Mouse (Mus musculus) forelimb bud, embryonic 11.5 days (tissue): Measurements from ENCODE around the gene Cadps2.

ENCODE experiments used
- DNase-seq: peaks from one replicate; pipeline ENCODE4 v3.0.0-alpha.2; 2012; ENCODE audit warnings: low read depth, low spot score

Gene Cadps2

DNA sequence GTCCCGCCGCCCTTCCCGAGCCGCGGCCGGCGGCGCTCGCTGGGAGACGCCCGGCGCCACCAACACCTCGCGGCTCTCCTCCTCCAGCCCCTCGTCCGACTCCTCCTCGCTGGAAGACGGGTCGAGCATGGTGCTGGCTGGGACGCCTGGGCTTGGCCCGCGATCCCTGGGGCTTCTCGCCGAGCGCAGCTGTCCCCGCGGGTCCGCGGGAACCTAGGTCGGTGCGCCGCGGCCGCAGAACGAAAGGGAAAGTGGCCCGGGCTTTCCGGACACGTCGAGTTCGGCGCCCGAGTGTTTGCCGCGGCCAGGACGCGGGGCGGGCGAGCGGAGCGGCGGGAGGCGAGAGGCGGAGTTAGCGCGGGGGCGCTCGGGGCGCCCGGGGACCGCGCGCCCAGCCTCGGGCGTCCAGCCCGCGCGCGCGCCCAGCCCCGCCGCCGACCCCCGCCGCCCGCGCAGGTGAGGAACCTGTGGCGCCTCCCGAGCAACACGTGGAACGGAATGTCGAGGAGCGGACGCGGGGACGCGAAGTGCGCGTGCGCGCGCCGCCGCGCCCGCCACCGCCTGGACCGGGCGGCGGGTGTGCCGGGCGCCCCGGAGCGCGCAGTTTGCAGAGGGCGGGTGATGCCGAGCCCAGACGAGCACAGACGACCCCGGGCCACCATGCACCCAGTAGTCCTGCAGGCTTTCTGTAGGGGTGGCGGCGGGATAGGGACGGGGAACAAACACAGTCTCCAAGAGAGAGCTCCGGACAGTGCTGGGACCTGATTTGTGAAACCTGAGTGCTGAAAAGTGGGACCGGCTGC lies at the start of gene Cadps2:
Cadps2 (minus strand) TSS at position 413 of the 803 bp plus-strand sequence.
- DNase-seq = peak; percentile 24

DNA sequence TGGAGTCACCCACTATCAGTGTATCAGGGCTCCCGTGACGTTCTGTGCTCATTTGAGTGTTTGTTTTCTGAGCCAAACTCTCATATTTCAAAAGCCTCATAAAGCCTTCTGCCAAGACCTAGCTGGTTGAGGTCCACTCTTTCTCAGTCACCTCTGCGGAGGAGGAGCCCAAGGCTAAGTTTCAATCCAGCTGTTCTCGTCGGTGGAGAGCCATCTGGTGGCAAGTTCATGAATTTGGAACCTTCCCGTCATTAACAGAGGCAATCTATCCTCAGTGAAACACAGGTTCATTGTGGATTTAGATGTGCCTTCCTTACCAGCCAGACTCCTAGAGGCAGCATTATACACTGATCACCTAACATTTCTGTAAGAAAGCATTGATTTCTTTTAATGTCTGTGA lies 47.2 kb upstream of the Cadps2 start:
- peak; percentile 62 for DNase-seq

- no peak for DNase-seq
Measured at GRCm38 (mm10) chr6:23876765-23877408, 37.7 kb upstream of the Cadps2 start.

- DNase-seq = no peak
Measured at GRCm38 (mm10) chr6:23876363-23876762, 37.1 kb upstream of the Cadps2 start.

DNA sequence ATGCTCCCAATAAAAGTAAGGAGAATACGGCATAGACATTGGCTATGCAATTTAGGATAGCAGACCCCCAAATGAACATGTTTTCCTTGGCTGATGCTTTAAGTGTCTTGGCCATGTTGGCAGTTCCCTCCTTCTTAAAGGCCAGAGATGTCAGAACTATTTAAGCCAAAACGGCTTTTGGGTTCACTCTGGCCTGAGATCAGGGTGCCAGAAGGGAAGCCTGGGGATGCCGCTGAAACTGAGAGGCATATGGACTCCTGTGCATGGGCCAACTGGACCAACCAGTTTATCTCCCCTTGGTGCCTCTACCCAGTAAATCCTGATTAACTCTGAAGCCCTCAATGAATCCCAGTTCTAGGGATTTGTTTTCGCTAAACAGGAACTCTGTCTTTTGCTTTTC lies 34.6 kb upstream of the Cadps2 start:
- DNase-seq = no peak

- no peak for DNase-seq
Measured at GRCm38 (mm10) chr6:23873231-23873630, 34.0 kb upstream of the Cadps2 start.

- no peak for DNase-seq
Measured at GRCm38 (mm10) chr6:23869971-23870370, 30.8 kb upstream of the Cadps2 start.

GRCm38 (mm10) chr6:23866298-23866697 lies 27.1 kb upstream of the Cadps2 start:
- DNase-seq = no peak

- DNase-seq = no peak
Measured at GRCm38 (mm10) chr6:23853464-23853863, 14.2 kb upstream of the Cadps2 start.

GRCm38 (mm10) chr6:23840001-23840400 lies 780 bp upstream of the Cadps2 start:
- peak; percentile 29 for DNase-seq

DNA sequence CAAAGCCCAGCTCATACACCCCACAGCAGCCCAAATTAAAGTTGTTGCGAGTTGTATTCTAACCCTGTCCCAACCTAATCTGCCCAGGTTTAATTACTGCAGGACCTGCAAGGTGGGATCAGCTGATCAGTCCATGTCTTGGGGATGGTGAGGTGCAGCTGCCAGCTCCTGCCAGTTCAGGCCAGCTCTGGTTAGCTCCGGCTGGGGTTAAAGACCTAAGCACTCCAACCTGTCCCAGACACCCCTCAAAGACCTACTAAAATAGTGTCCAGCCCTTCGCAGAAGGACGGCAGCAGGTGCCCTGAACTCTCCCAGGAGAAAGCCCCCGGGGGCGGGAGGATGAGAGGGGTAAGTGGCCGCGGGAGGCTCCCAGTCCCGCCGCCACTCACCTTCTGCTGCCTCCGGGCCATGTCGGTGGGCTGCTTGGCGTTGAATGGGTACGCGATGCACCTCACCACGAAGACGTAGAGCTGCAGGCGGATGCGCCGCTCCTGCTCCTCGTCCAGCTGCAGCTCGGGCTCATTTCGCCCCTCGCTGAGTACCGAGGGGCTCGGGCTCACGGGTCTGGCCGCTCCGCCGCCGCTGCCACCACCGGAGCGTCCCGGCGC lies 716 bp downstream of the Cadps2 start:
- DNase-seq = no peak

GRCm38 (mm10) chr6:23837631-23838030 lies 1.6 kb downstream of the Cadps2 start:
- no peak for DNase-seq

- DNase-seq = no peak
Measured at GRCm38 (mm10) chr6:23837127-23837526, 2.1 kb downstream of the Cadps2 start.

DNA sequence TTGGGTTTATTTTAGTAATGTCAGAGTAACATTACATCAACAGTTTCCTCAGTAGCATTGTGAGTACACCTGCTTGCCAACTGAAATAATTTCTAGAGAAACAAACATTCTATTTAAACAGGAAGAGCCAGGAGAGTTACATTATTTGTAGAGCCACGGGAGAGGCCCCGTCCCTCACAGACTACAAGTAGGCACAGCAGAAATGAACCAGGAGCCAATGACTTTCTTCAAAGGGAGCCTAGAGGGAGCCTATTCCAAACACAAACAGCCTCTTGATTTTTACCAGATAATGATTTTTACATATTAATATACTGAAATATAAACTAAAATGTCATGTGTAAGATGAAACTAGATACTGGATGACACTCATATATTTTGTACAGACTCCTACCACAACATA lies 2.5 kb downstream of the Cadps2 start:
- no peak for DNase-seq

- no peak for DNase-seq
Measured at GRCm38 (mm10) chr6:23835552-23835951, 3.7 kb downstream of the Cadps2 start.

- no peak for DNase-seq
Measured at GRCm38 (mm10) chr6:23830741-23831140, 8.5 kb downstream of the Cadps2 start.

GRCm38 (mm10) chr6:23829338-23829737 lies 9.9 kb downstream of the Cadps2 start:
- DNase-seq = no peak

DNA sequence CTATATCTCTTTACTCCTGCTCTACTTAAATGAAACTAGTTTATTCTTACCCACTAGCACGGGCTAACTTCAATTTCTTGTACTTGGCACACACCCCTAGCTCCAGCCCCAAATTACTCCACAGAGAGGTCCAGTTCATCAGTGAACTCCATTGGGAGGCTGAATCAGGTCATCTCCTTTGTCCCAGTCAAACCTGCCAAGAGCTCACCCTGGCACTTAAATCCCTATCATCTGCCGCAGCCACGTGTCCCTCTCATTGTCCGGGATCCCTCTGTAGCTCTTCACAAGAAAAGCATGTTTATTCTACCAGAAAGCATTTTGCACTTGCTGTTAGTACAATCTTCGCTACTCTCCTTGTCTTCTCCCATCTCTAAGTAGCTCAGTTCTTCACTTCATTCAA lies 17.4 kb downstream of the Cadps2 start:
- DNase-seq = no peak

DNA sequence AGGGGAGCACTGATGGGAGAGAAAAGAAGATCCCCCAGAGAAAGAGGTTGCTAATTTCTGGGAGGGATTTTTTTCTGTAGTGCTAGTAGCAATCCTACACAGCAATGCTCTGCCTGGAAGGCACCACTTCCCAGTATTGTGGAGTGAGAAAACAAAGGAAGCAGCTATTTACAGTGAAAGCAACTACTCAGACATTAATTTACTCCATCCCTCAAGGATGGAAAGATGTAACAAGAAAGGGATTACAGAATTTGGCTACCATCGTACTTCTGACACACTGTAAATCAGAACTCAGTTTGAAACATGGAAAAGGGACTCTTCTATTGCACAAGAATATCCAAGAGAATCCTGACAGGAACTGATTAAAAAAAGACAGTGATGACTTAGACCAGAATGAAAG lies 29.1 kb downstream of the Cadps2 start:
- DNase-seq = no peak

- DNase-seq = no peak
Measured at GRCm38 (mm10) chr6:23809344-23809743, 29.9 kb downstream of the Cadps2 start.

GRCm38 (mm10) chr6:23805333-23805732 lies 33.9 kb downstream of the Cadps2 start:
- no peak for DNase-seq

- no peak for DNase-seq
Measured at GRCm38 (mm10) chr6:23791822-23792221, 47.4 kb downstream of the Cadps2 start.

DNA sequence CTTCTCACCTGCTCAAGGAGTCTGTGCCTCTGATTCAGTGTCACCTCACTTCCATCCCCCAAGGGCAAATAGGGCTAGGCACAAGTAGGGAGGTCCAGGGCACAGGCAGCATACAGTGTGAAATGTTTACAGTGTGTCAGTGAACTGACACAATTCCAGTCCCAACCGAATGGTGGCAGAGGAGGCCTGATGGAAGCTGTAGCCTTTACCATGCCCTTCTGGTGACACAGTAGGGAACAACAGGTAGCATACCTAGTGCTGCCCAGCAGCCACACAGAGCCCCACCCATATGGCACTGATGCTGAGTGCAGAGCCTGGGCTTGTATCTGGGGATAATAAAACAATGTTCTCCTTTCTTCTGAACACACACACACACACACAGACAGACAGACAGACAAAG lies 61.6 kb downstream of the Cadps2 start:
- DNase-seq = no peak
